Mouse (Mus musculus) macrophage (primary cell): ENCODE results near the gene Rnf20. TPM values are rescaled to one million over a fixed set of nuclear protein-coding genes. Genes with fewer than 3 reads are reported as not detected.
A peak's percentile ranks its signal among the peaks of the same experiment; 100 is the strongest.
"Not testable (repeated sequence)": the region's sequence is repeated elsewhere in the genome, so short reads cannot be mapped to it uniquely, and the experiment has no call there.

Experiments
- H3K27ac ChIP-seq: fragments of 350-480 bp; formaldehyde crosslinking; 2 replicates; pipeline ENCODE4 v1.9.0; 2021
- H3K36me3 ChIP-seq: fragments of 350-480 bp; formaldehyde crosslinking; 2 replicates; pipeline ENCODE4 v1.9.0; 2021; ENCODE audit errors: inconsistent target
- H3K4me3 ChIP-seq: fragments of 350-480 bp; formaldehyde crosslinking; 2 replicates; pipeline ENCODE4 v1.9.0; 2021; ENCODE audit errors: inconsistent target
- H3K79me2 ChIP-seq: fragments of 350-480 bp; formaldehyde crosslinking; 2 replicates; pipeline ENCODE4 v1.9.0; 2021; ENCODE audit errors: inconsistent target
- WGBS: methylation state at CpG from one replicate; pipeline ENCODE4 v1.1.7; 2026; ENCODE audit warnings: inconsistent platforms; ENCODE audit not compliant: missing documents; 5-methylcytosine and 5-hydroxymethylcytosine counted together
- polyA plus RNA-seq: library from polyadenylated mRNA; stranded (reverse); fragments of 250-400 nt; gene quantifications from 3 replicates; pipeline ENCODE4 v1.2.4, GENCODE M21; 2018; ENCODE audit warnings: inconsistent platforms
- total RNA-seq, 78 experiments: library from RNA; depleted of rRNA; stranded (reverse); fragments of 250-400 nt; gene quantifications; 1 replicate in 9 of 78; 2 replicates in 24 of 78; 3 replicates in 43 of 78; 4 replicates in 2 of 78; pipeline ENCODE4 v1.2.4; 2018; ENCODE audit warnings: inconsistent platforms in 56 of 78

The Rnf20 gene
- 100 to 1,000 TPM in 24 of 26 experiments, 10 to 100 TPM in 2; 84.5 to 219 (median 157) TPM for total RNA-seq (2018; cell fraction: chromatin; rRNA removed)
- 10 to 100 TPM; 18.8 to 33.8 (median 27.4) TPM for total RNA-seq (2018; cell fraction: cytosol; rRNA removed)
- total RNA-seq (2018; cell fraction: nucleus; rRNA removed) = 100 to 1,000 TPM in 5 of 26 experiments, 10 to 100 TPM in 21; 51.0 to 115 (median 75.4) TPM
- polyA plus RNA-seq = 27.6 to 28.7 TPM (median 28.4 TPM) in 3 replicates

DNA sequence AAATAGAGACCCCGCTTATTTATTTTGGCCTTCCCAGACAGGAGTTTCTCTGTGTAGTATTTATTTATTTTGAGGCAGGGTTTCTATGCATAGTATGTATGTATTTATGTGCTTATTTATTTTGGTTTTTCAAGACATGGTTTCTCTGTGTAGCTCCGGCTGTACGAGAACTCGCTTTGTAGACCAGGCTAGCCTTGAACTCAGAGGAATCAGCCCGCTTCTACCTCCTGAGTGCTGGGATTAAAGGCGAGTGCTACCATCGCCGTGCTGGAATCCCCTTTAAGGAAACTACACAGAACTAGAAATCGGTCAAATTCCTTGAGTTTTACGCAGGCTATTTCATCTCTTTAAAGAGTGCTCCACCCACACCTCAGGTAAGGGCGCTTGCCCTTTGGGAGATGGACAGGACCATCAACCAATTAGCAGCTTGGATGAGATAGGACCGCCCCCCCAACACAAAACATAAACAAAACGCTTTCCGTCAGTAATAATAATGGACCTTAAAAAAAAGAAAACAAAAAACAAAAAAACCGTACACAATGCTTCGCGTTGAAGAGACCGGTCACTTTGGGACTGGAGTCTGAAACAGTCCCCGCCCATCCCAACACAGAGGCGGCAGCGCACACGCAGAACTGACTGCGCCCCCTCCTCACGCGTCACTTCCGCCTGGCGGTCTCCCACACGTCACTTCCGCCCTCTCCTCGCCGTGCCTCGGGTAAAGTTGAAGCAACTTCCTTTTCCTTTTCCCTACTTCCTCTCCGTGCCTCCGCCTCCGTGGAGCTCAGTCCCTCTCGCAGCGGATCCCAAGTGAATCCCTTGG lies at the start of gene Rnf20:
Gene Rnf20 (plus strand): TSS at position 688 of the 820 bp plus-strand sequence.
- Histone ChIP-seq H3K4me3 (peak within 1 kb of the TSS; percentile 84), H3K27ac (peak within 1 kb of the TSS; percentile 17), H3K36me3 (peaks cover 25% of the 10 kb centered on the region), H3K79me2 (peaks cover 30% of the 10 kb centered on the region)
- WGBS = 4% methylated on average over 37 of the region's 37 CpGs

DNA sequence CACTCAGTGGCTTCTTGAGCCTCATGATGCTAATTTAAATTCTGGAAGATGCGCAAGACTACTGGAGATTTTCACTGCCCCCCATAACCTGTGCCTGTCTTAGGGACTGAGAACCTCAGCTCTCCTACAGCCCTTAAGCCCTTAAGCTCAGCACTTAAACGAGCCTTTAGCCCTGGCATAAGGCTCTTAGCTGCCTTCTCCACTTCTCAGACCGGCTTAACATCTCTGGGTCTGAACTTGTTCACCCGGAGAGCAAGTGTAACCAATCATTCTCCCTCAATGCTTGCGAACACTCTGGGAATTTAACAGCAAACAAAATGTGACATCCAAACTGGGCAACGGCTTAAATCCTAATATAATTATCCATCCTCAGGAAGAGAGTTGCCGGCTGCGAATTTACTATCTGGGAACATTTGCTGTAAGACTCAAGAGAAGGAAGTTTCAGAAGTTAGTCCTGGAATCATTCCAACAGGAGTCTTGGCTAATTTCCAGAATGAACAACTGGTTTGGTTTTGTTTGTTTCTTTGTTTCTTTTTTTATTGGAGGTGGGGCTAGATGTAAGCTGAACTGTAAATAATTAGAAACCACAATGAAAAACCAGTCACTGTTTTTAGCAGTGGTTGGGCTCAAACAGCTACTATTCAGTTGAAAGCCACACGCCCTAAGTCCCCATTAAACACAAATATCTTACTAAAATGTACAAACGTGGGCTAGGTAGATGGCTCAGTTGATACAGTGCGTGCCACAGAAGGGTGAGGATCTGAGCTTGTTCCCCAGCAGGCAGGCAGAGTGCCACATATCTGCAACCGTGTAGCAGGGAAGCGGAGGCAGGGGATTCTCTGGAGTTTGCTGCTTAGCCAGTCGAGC lies 47.6 kb upstream of the Rnf20 start:
- Histone ChIP-seq H3K27ac (no peak overlapping the region), H3K79me2 (no peaks in the 10 kb centered on the region), H3K4me3 (no peak overlapping the region), H3K36me3 (no peaks in the 10 kb centered on the region)
- 69% methylated on average over 14 of the region's 14 CpGs for WGBS

DNA sequence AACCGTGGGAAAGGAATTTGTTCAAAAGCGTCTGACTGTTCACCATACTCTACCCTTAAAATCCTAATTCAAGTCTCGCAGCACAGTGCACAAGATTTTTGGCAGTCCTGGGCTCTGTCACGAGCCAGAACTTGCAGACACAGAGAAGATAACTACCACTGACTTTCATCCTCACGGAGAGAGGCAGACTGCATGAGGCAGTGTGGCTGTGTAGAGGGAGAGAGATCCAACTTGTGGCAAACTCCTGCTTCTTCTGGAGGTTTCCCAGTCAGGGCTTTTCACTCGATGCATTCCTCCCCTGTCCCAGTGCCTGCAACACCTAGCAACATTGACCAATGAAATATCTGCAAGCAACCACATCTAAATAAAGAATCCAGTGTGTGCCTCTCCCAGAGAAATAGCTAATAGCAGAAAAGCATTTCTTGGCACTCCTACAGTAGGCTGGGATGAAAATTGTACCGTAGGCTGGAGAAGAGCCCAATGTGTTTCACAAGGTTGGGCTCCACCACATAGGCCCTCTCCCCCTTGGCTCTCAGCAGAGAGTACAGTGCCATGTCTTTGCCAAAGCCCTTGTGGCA lies 46.2 kb upstream of the Rnf20 start:
- Histone ChIP-seq H3K4me3 (no peak overlapping the region), H3K27ac (no peak overlapping the region), H3K79me2 (no peaks in the 10 kb centered on the region), H3K36me3 (no peaks in the 10 kb centered on the region)
- WGBS = 84% methylated on average over 7 of the region's 7 CpGs

DNA sequence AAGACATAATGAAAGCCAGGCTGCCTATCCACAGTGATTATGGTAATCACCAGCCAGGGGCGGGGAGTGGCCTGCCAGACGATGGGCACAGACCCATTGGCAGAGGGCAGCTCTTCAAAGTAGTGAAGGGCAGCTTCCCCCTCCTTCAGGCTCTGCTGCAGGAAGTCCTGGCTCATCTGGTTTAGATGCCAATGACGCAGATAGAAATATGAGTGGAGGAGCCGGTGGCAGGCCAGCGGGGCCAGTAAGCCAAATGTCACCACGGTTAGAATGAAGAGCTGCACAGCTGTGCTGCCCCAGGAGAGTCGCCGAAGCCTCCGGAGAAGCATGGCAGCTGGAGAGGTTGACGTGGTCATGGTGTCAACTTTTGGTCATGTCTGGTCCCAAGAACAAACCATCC lies 45.0 kb upstream of the Rnf20 start:
- 88% methylated on average over 10 of the region's 10 CpGs for WGBS
- Histone ChIP-seq H3K36me3 (no peaks in the 10 kb centered on the region), H3K27ac (no peak overlapping the region), H3K79me2 (no peaks in the 10 kb centered on the region), H3K4me3 (no peak overlapping the region)

DNA sequence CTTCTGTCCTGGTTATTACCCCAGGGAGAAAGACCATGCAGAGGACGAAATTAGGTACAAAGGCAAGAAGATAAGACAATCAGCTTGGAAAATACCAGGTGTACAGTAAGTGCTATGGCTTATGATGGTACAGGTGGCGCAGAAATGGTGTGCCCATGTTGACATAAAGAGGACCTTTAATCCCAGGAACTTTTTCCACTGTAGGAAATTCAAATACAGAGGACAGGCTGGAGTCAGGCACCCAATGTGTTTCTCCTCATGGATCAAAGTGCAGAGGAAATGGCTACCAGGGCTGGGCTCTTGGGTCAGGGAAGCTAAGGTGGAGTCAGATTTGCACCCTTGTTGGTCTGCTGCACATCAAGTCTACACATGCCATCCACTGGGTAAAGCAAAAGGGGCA lies 41.7 kb upstream of the Rnf20 start:
- Histone ChIP-seq H3K4me3 (no peak overlapping the region), H3K36me3 (no peaks in the 10 kb centered on the region), H3K27ac (no peak overlapping the region), H3K79me2 (no peaks in the 10 kb centered on the region)
- 74% methylated on average over 2 of the region's 2 CpGs for WGBS

DNA sequence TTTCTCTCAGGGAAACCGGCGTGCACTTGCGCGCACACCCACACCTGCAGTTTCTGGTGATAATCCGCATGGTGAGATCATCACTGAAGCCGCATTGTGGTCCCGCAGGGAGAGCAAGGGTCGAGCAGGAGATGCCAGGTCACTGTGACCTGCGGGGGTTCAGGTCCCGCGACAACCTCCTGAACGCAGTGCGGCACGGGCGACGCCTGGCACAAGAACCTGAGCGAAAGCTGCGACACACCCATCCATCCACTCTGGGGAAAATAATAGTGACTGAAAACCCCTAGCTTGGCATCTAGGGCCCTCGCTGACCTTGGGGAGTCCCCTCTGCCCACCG lies 35.0 kb upstream of the Rnf20 start:
- H3K79me2 ChIP-seq = no peaks in the 10 kb centered on the region
- no peaks in the 10 kb centered on the region for H3K36me3 ChIP-seq
- H3K4me3 ChIP-seq = no peak overlapping the region
- no peak overlapping the region for H3K27ac ChIP-seq
- 4% methylated on average over 20 of the region's 20 CpGs for WGBS

DNA sequence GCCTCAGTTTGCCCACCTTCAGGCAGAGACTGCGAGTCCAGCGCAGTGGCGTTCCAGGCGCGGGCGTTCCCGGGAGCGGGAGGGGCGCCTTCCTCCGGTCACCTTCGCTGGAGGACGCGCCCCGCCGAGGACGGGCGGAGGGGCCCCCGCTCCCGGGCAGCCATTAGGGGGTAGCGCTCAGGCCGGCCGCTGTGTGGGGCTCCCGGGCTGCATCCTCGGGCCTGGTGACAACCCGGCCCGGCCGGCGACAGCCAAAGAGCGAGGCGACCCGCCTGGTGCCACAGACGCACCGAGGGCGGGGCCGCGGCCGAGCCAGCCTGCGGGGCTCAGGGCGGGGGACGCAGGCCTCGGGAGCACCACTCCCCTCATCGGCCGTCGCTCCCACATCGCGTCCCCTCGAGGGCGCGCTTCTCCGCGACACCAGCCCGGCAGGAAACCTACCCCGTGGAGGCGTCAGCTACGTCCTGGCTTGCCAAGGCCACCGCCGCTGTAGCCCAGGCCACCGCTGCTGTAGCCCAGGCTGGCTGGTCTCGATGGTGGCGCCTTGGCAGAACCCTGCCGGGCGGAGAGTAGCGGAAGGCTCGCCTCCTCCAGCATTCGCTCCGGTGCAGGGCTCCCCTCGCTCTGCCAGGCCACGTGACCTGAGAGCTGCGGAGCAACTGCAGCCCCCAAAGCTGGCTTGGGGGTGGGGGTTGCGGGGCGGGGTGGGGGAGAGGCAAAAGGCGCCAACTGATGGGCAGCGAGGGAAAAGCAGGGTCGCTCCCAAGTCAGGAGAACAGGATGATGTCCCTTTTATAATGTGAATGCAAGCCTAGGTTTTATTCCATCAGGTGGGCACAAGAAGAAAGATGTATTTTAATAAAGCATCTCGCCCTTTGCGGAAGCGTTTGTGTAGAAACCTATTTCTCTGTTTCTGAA lies 34.4 kb upstream of the Rnf20 start, which contains the start of gene Tmem246:
Gene Tmem246 (minus strand): TSS at position 694 of the 918 bp plus-strand sequence.
- no peaks in the 10 kb centered on the region for H3K36me3 ChIP-seq
- 1% methylated on average over 74 of the region's 77 CpGs for WGBS
- H3K27ac ChIP-seq = no peak within 1 kb of the TSS
- H3K4me3 ChIP-seq = no peak within 1 kb of the TSS
- H3K79me2 ChIP-seq = no peaks in the 10 kb centered on the region

DNA sequence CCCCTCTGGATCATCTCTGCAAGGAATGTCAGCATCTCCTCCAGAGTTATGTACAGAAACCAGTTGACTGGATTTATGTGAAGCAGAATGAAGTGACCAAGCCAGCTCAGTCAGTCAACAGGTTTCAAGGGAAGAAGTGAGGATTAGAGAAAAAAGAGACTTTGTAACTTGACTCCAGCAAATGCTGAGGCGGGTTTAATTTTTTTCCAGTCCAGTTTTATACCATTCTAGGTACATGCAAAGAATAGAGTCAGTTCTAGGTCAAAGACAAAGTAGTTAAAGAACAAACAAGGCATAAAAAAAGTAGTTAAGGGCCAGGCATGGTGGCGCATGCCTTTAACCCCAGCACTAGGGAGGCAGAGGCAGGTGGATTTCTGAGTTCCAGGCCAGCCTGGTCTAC lies 28.6 kb upstream of the Rnf20 start:
- Histone ChIP-seq H3K79me2 (no peaks in the 10 kb centered on the region), H3K36me3 (no peaks in the 10 kb centered on the region), H3K27ac (no peak overlapping the region), H3K4me3 (no peak overlapping the region)
- WGBS = 93% methylated on average over 2 of the region's 2 CpGs

DNA sequence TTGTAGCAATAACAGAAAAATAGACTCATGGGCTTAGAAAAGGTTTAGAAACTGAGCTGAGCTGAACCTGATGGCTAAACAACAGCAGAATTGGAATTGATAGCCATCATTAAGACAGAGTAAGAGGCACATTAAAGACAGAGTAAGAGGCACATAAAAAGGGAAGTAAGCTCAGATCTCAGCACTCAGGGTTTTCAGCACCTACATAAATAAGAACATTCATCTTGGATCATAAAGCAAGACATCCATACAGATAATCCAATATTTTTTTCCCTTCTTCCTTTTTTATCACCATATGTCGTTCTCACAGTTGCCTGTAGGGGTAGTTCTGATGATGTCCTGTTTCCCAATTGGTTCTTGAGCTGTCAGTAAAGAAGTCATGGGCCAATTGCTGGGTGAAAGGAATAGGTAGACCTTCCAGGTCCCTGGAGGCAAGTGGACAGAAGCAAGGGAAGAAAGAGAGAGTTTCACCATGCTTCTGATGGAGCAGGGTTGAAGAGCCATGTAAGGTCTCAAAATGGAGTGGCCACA lies 27.7 kb upstream of the Rnf20 start:
- no peaks in the 10 kb centered on the region for H3K79me2 ChIP-seq
- H3K4me3 ChIP-seq = no peak overlapping the region
- WGBS = 40% methylated on average over 1 of the region's 1 CpGs
- no peaks in the 10 kb centered on the region for H3K36me3 ChIP-seq
- H3K27ac ChIP-seq = no peak overlapping the region

DNA sequence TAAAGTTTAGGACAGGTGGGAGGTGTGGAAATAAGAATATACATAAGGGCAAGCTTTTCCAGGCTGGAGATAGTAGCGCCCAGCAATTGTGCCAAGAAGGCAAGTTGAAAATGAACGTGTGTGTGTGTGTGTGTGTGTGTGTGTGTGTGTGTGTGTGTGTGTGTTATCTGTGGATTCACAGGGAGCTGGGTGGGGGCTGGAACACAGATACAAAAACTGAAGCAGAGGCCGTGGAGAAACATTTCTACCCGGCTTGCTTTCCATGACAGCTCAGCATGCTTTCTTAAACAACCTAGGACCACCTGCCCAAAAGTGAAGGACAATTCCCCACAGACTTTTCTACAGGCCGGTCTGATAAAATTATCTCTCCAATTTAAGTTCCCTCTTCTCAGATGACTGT lies 27.2 kb upstream of the Rnf20 start:
- Histone ChIP-seq H3K36me3 (no peaks in the 10 kb centered on the region), H3K79me2 (no peaks in the 10 kb centered on the region), H3K4me3 (no peak overlapping the region), H3K27ac (no peak overlapping the region)
- WGBS = 100% methylated on average over 5 of the region's 5 CpGs

DNA sequence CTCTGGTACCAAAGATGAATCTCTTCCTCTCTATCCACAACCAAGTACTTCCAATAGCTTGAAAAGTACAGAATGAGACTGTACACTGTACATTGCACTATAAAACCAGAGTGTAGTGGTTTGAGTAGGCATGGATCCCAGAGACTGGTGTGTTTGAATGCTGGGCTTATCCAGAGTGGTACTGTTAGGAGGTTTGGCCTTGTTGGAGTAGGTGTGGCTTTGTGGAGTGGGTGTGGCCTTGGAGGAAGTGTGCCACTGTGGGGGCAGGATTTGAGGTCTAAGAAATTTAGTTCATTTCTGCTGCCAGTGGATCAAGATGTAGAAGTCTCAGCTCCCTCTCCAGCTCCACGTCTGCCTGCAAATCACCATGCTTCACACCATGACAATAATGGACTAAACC lies 26.3 kb upstream of the Rnf20 start:
- Histone ChIP-seq H3K27ac (no peak overlapping the region), H3K79me2 (no peaks in the 10 kb centered on the region), H3K4me3 (no peak overlapping the region), H3K36me3 (no peaks in the 10 kb centered on the region)
- 94% methylated on average over 1 of the region's 1 CpGs for WGBS

DNA sequence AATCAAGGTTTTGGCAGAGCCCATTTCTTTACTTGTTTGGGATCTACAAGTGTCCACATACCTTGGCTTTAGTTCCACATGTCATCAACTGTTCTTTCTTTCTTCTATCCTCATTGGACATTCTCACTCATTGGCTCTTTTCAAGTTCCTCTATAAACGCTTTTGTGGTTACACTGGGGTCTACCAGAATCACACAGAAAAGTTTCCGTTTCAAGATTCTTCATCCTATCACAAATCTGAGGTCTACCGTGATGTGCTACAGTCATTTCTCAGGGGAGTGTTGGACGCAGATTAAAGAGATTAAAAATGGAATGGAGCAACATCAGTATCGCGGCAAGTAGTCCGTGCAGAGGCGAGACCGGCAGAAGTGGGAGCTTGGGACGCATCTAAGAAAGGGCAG lies 14.9 kb upstream of the Rnf20 start:
- no peaks in the 10 kb centered on the region for H3K36me3 ChIP-seq
- WGBS = 43% methylated on average over 10 of the region's 10 CpGs
- H3K79me2 ChIP-seq = no peaks in the 10 kb centered on the region
- no peak overlapping the region for H3K4me3 ChIP-seq
- H3K27ac ChIP-seq = no peak overlapping the region

DNA sequence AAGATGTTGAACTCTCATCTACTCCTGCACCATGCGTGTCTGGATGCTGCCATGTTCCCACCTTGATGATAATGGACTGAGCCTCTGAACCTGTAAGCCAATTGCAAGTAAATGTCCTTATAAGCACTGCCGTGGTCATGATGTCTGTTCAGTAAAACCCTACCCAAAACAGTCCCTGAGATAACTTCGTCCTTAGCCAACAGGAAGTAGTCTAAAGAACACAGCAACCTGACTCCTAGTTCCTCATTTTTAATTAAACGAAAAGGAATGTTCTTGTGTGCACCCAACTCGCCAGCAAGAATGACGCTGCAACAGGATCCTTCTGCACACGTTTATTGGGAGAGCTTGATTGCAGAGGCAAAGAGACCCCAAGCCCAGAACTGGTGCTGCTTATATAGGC lies 11.9 kb upstream of the Rnf20 start:
- H3K79me2 ChIP-seq, H3K36me3 ChIP-seq, H3K27ac ChIP-seq, H3K4me3 ChIP-seq: not testable (repeated sequence)
- 21% methylated on average over 5 of the region's 7 CpGs for WGBS
